Mouse (Mus musculus): ENCODE data around the gene Lpar1.

DNA sequence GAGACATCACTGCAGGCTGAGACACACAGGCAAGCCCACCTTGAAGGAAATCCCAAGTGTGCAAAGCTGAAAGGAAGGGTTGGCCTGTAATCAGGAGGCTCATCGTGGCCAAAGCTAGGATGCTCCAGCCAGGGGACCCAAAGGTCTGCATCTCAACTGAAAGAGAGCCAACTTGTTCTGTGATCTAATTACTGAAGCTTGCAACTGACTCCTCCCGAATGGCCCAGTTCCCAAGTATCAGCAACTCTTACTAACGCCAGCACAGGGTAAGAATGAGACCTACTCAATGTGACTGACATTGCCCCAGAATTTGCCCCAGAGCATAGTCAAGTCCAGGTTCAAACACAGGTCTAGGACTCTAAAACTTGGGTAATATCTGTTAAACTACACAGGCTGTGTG, 53.9 kb downstream of the Lpar1 start:
- TF ChIP-seq CTCF (IDR thresholded peaks at IDR 0.05; ENCODE audit: low read depth) = no peak
- TF ChIP-seq EP300 (IDR thresholded peaks at IDR 0.05; ENCODE audit: low read depth) = no peak
